Mouse (Mus musculus): ENCODE data around the gene Vamp2.

Vamp2 gene

GRCm38 (mm10) chr11:69064259-69065133 lies 23.8 kb upstream of the Vamp2 start:
- no peak for DNase-seq (ENCODE audit: low spot score)

GRCm38 (mm10) chr11:69065394-69065925 lies 22.8 kb upstream of the Vamp2 start:
- DNase-seq (ENCODE audit: low spot score) = no peak

- peak; percentile 40 for DNase-seq (ENCODE audit: low spot score)
These were observed 22.0 kb upstream of the Vamp2 start for GRCm38 (mm10) chr11:69066163-69066861.

- DNase-seq (ENCODE audit: low spot score) = peak; percentile 97
These were observed 21.3 kb upstream of the Vamp2 start for GRCm38 (mm10) chr11:69066956-69067355.

GRCm38 (mm10) chr11:69067601-69068000 lies 20.7 kb upstream of the Vamp2 start:
- DNase-seq (ENCODE audit: low spot score) = no peak

GRCm38 (mm10) chr11:69070093-69070492 lies 18.2 kb upstream of the Vamp2 start:
- DNase-seq (ENCODE audit: low spot score) = peak; percentile 72

GRCm38 (mm10) chr11:69070590-69071222 lies 17.6 kb upstream of the Vamp2 start, which contains the start of gene Tmem107:
Gene Tmem107, plus strand, starts transcription at chr11:69070806.
- DNase-seq (ENCODE audit: low spot score) = peak; percentile 97

- DNase-seq (ENCODE audit: low spot score) = no peak
These were observed 17.0 kb upstream of the Vamp2 start for GRCm38 (mm10) chr11:69071262-69071661.

GRCm38 (mm10) chr11:69072234-69072633 lies 16.1 kb upstream of the Vamp2 start:
- no peak for DNase-seq (ENCODE audit: low spot score)

- DNase-seq (ENCODE audit: low spot score) = no peak
These were observed 15.6 kb upstream of the Vamp2 start for GRCm38 (mm10) chr11:69072666-69073064.

- DNase-seq (ENCODE audit: low spot score) = peak; percentile 97
These were observed 15.0 kb upstream of the Vamp2 start for GRCm38 (mm10) chr11:69073065-69073888.

- DNase-seq (ENCODE audit: low spot score) = no peak
These were observed 14.1 kb upstream of the Vamp2 start for GRCm38 (mm10) chr11:69073951-69074775.

- no peak for DNase-seq (ENCODE audit: low spot score)
These were observed 13.6 kb upstream of the Vamp2 start for GRCm38 (mm10) chr11:69074776-69075069.

- peak; percentile 71 for DNase-seq (ENCODE audit: low spot score)
These were observed 12.4 kb upstream of the Vamp2 start for GRCm38 (mm10) chr11:69075764-69076479.

GRCm38 (mm10) chr11:69076572-69076971 lies 11.7 kb upstream of the Vamp2 start:
- DNase-seq (ENCODE audit: low spot score) = no peak

- DNase-seq (ENCODE audit: low spot score) = no peak
These were observed 11.0 kb upstream of the Vamp2 start for GRCm38 (mm10) chr11:69077316-69077715.

GRCm38 (mm10) chr11:69078041-69078440 lies 10.2 kb upstream of the Vamp2 start:
- DNase-seq (ENCODE audit: low spot score) = no peak

GRCm38 (mm10) chr11:69078805-69079438 lies 9.4 kb upstream of the Vamp2 start:
- DNase-seq (ENCODE audit: low spot score) = peak; percentile 35

- no peak for DNase-seq (ENCODE audit: low spot score)
These were observed 8.0 kb upstream of the Vamp2 start for GRCm38 (mm10) chr11:69080102-69080854.
